Mouse (Mus musculus): ENCODE data around the gene Tulp4.
"Not testable (repeated sequence)": the region's sequence is repeated elsewhere in the genome, so short reads cannot be mapped to it uniquely, and the experiment has no call there.

Gene Tulp4

GRCm38 (mm10) chr17:6279205-6279604, 173.0 kb downstream of the Tulp4 start:
- not testable (repeated sequence) for DNase-seq (ENCODE audit: low spot score in 2 of 2)

GRCm38 (mm10) chr17:6279772-6280171, 173.5 kb downstream of the Tulp4 start:
- DNase-seq (ENCODE audit: low spot score in 2 of 2), result not testable (repeated sequence)

- DNase-seq (ENCODE audit: low spot score in 2 of 2), result not testable (repeated sequence)
Observed at GRCm38 (mm10) chr17:6280513-6280912, 174.3 kb downstream of the Tulp4 start.

- not testable (repeated sequence) for DNase-seq (ENCODE audit: low spot score in 2 of 2)
Observed at GRCm38 (mm10) chr17:6283137-6283536, 176.9 kb downstream of the Tulp4 start.

- DNase-seq (ENCODE audit: low spot score in 2 of 2), result not testable (repeated sequence)
Observed at GRCm38 (mm10) chr17:6286169-6286568, 179.9 kb downstream of the Tulp4 start.

- not testable (repeated sequence) for DNase-seq (ENCODE audit: low spot score in 2 of 2)
Observed at GRCm38 (mm10) chr17:6289045-6289444, 182.8 kb downstream of the Tulp4 start.

GRCm38 (mm10) chr17:6293882-6294281, 187.6 kb downstream of the Tulp4 start:
- not testable (repeated sequence) for DNase-seq (ENCODE audit: low spot score in 2 of 2)

GRCm38 (mm10) chr17:6297060-6297795, 191.0 kb downstream of the Tulp4 start:
- not testable (repeated sequence) for DNase-seq (ENCODE audit: low spot score in 2 of 2)

- DNase-seq (ENCODE audit: low spot score in 2 of 2), result not testable (repeated sequence)
Observed at GRCm38 (mm10) chr17:6300190-6300863, 194.1 kb downstream of the Tulp4 start.
